Mouse (Mus musculus) kidney, postnatal 25 days (tissue): ENCODE results near the gene Tacr1.
A peak's percentile ranks its signal among the peaks of the same experiment; 100 is the strongest.
"Not testable (repeated sequence)": the region's sequence is repeated elsewhere in the genome, so short reads cannot be mapped to it uniquely, and the experiment has no call there.

Source experiments
- DNase-seq, 2 experiments: peaks; one replicate each; pipeline ENCODE4 v3.0.0; 2021; ENCODE audit warnings: mixed read lengths in 2 of 2

The Tacr1 gene

GRCm38 (mm10) chr6:82401595-82402451 is at the start of gene Tacr1:
Tacr1 (plus strand) TSS chr6:82402334.
- no peak for DNase-seq

GRCm38 (mm10) chr6:82376144-82376543 is 26.0 kb upstream of the Tacr1 start:
- DNase-seq = no peak

- DNase-seq = no peak
Observed at GRCm38 (mm10) chr6:82383556-82383955, 18.6 kb upstream of the Tacr1 start.

- peak in 1 of 2 experiments; percentile 5 for DNase-seq
Observed at GRCm38 (mm10) chr6:82402501-82403495, 664 bp downstream of the Tacr1 start.

GRCm38 (mm10) chr6:82418367-82418766 is 16.2 kb downstream of the Tacr1 start:
- peak in 1 of 2 experiments; percentile 7 for DNase-seq

- DNase-seq = no peak
Observed at GRCm38 (mm10) chr6:82420222-82420621, 18.1 kb downstream of the Tacr1 start.

- no peak for DNase-seq
Observed at GRCm38 (mm10) chr6:82428890-82429289, 26.8 kb downstream of the Tacr1 start.

- no peak for DNase-seq
Observed at GRCm38 (mm10) chr6:82429766-82430165, 27.6 kb downstream of the Tacr1 start.

- DNase-seq = no peak
Observed at GRCm38 (mm10) chr6:82437174-82437573, 35.0 kb downstream of the Tacr1 start.

GRCm38 (mm10) chr6:82452206-82453095 is 50.3 kb downstream of the Tacr1 start:
- not testable (repeated sequence) for DNase-seq

GRCm38 (mm10) chr6:82455245-82455644 is 53.1 kb downstream of the Tacr1 start:
- no peak for DNase-seq

GRCm38 (mm10) chr6:82457163-82457763 is 55.1 kb downstream of the Tacr1 start:
- DNase-seq = no peak

- DNase-seq = no peak
Observed at GRCm38 (mm10) chr6:82458762-82459389, 56.7 kb downstream of the Tacr1 start.

GRCm38 (mm10) chr6:82463171-82463570 is 61.0 kb downstream of the Tacr1 start:
- DNase-seq = no peak

GRCm38 (mm10) chr6:82474477-82474876 is 72.3 kb downstream of the Tacr1 start:
- DNase-seq = no peak

GRCm38 (mm10) chr6:82483842-82484241 is 81.7 kb downstream of the Tacr1 start:
- DNase-seq = no peak

- no peak for DNase-seq
Observed at GRCm38 (mm10) chr6:82494481-82494880, 92.3 kb downstream of the Tacr1 start.

- no peak for DNase-seq
Observed at GRCm38 (mm10) chr6:82510843-82511416, 108.8 kb downstream of the Tacr1 start.

- no peak for DNase-seq
Observed at GRCm38 (mm10) chr6:82519626-82520025, 117.5 kb downstream of the Tacr1 start.

GRCm38 (mm10) chr6:82522567-82522966 is 120.4 kb downstream of the Tacr1 start:
- DNase-seq = no peak
